12 mouse cellular contexts compared by ENCODE assay signal in the genomic region with DNA sequence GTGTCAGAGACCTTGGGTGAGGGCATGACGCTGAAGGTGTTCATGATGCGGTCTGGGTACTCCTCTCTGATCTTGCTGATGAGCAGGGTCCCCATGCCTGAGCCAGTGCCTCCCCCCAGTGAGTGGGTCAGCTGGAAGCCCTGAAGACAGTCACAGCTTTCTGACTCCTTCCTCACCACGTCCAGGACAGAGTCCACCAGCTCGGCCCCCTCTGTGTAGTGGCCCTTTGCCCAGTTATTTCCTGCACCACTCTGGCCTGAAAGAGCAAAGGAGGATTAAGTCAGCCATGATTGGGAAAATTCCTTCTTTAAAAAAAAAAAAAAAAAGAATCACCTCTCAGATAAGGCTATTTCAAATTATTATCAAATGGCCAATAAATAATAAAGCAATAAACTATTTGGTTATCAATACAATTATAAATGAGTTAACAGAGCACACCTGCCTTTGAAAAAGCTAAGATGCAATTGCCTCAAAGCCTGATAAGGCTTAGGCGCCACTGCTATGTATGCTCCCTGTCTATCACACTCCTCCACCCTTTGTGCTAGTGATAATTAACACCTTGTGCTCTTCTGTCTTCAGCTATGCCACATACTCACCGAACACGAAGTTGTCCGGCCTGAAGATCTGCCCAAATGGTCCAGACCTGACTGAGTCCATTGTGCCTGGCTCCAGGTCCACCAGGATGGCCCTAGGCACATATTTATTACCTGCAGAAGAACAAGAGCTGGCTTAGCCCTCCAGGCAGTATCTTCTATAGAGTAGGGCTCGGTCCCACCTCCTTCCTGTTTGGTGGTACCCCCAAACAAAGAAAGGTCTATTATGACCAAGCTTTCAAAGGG. TPM values are rescaled to one million over a fixed set of nuclear protein-coding genes. Genes with fewer than 3 reads are reported as not detected.
DNase-seq lines count a peak whose midpoint lies in the region; ATAC-seq and TF ChIP-seq lines count a peak whose summit lies in the region.
"Had no signal": no experiment of that assay in that cellular context is flagged by ENCODE, and none has a peak within 500 bp of the region (broad histone marks: within the 10 kb centered on the region; RNA-seq: fewer than 3 reads in every experiment).

No protein-coding gene starts in this region.

- whole genome bisulfite sequencing in kidney, adult 2 months, result 60% methylated on average over 9 of the region's 9 CpGs
- WGBS in embryonic facial prominence, embryonic 13.5 days, result 60% methylated on average over 9 of the region's 9 CpGs
- 81% methylated on average over 9 of the region's 9 CpGs for WGBS in intestine, embryonic 14.5 days
- WGBS in midbrain, embryonic 15.5 days, result 9% methylated on average over 9 of the region's 9 CpGs

- no peak for TF ChIP-seq POLR2A in kidney, adult 2 months (IDR thresholded peaks at IDR 0.05; ENCODE audit: low read depth, low read length)

- DNase-seq in kidney, adult 2 months, result peak; percentile 43
- no peak for DNase-seq in kidney, adult 18-20 months
- DNase-seq in intestine, embryonic 14.5 days (ENCODE audit: low spot score), result no peak
- no peak for DNase-seq in testis, postnatal 10 days (ENCODE audit: low spot score)
- no peak for DNase-seq in layer of hippocampus, postnatal 36 days
- DNase-seq in retina, embryonic 14.5 days (ENCODE audit: low spot score), result no peak
- DNase-seq: cerebellum, adult 11 months; heart, adult 18-20 months had no signal

- no peak overlapping the region for H3K4me3 ChIP-seq in kidney, adult 2 months (ENCODE audit: insufficient read depth, low read depth, low read length)
- H3K4me3 ChIP-seq in embryonic facial prominence, embryonic 13.5 days, result peak overlapping the region; percentile 67
- H3K4me3 ChIP-seq in intestine, embryonic 14.5 days (ENCODE audit: low read depth, low read length), result peak overlapping the region; percentile 78
- H3K4me3 ChIP-seq in midbrain, embryonic 15.5 days, result peak overlapping the region; percentile 99

- no peak for ATAC-seq in embryonic facial prominence, embryonic 13.5 days (ENCODE audit: insufficient number of reproducible peaks, insufficient read depth, low FRiP score, low TSS enrichment, low read depth)
- ATAC-seq in intestine, embryonic 14.5 days (replicated peaks; ENCODE audit: low FRiP score, low TSS enrichment, low read depth), result no peak
- ATAC-seq in midbrain, embryonic 15.5 days (replicated peaks), result no peak
- ATAC-seq: lung, postnatal 0 days had no signal

- no peak overlapping the region; the same call in 1 of the 2 replicates for H3K27ac ChIP-seq in kidney, adult 2 months (ENCODE audit: insufficient read depth, low read depth, low read length)
- H3K27ac ChIP-seq in embryonic facial prominence, embryonic 13.5 days, result no peak overlapping the region
- no peak overlapping the region for H3K27ac ChIP-seq in intestine, embryonic 14.5 days (ENCODE audit: low read depth)
- H3K27ac ChIP-seq in midbrain, embryonic 15.5 days, result peak overlapping the region; percentile 100

- no peak overlapping the region; the same call in 1 of the 2 replicates for H3K9ac ChIP-seq in embryonic facial prominence, embryonic 13.5 days
- H3K9ac ChIP-seq in intestine, embryonic 14.5 days (ENCODE audit: low read length), result no peak overlapping the region
- H3K9ac ChIP-seq in midbrain, embryonic 15.5 days, result peak overlapping the region; percentile 100

- peaks cover 11% of the 10 kb centered on the region for H3K4me1 ChIP-seq in kidney, adult 2 months (ENCODE audit: control insufficient read depth, insufficient read depth, low read length)
- H3K4me1 ChIP-seq in embryonic facial prominence, embryonic 13.5 days, result peaks cover 53% of the 10 kb centered on the region
- H3K4me1 ChIP-seq in intestine, embryonic 14.5 days (replicated peaks; ENCODE audit: control insufficient read depth, insufficient read depth, low read length), result peaks cover 37% of the 10 kb centered on the region
- peaks cover 34% of the 10 kb centered on the region for H3K4me1 ChIP-seq in midbrain, embryonic 15.5 days

- TF ChIP-seq CTCF in kidney, adult 2 months (conservative IDR thresholded peaks at IDR 0.05; ENCODE audit: insufficient read depth, insufficient read length, low read depth, low read length), result no peak

- H3K4me2 ChIP-seq in embryonic facial prominence, embryonic 13.5 days, result peak overlapping the region; percentile 84
- H3K4me2 ChIP-seq in intestine, embryonic 14.5 days (ENCODE audit: low read length), result peak overlapping the region; percentile 82
- peak overlapping the region; percentile 82 for H3K4me2 ChIP-seq in midbrain, embryonic 15.5 days

- H3K9me3 ChIP-seq in embryonic facial prominence, embryonic 13.5 days, result no peaks in the 10 kb centered on the region
- H3K9me3 ChIP-seq in intestine, embryonic 14.5 days (ENCODE audit: control insufficient read depth, low read length), result no peaks in the 10 kb centered on the region
- no peaks in the 10 kb centered on the region for H3K9me3 ChIP-seq in midbrain, embryonic 15.5 days
- H3K9me3 ChIP-seq: G1E had no signal

- H3K27me3 ChIP-seq in kidney, adult 2 months (replicated peaks; ENCODE audit: control insufficient read depth, insufficient read depth, low read length), result no peaks in the 10 kb centered on the region
- H3K27me3 ChIP-seq in embryonic facial prominence, embryonic 13.5 days, result 0 out of 2 replicates have a peak, but pooled peaks cover under 1% of the 10 kb centered on the region
- H3K27me3 ChIP-seq in intestine, embryonic 14.5 days (replicated peaks; ENCODE audit: control insufficient read depth, insufficient read depth, low read length), result peaks cover 12% of the 10 kb centered on the region; the same call in 1 of the 2 replicates
- H3K27me3 ChIP-seq in midbrain, embryonic 15.5 days (replicated peaks), result no peaks in the 10 kb centered on the region

- no peaks in the 10 kb centered on the region for H3K36me3 ChIP-seq in kidney, adult 2 months (ENCODE audit: control insufficient read depth, insufficient read depth, low read length)
- peaks cover 11% of the 10 kb centered on the region; the same call in 1 of the 2 replicates for H3K36me3 ChIP-seq in embryonic facial prominence, embryonic 13.5 days
- peaks cover 29% of the 10 kb centered on the region for H3K36me3 ChIP-seq in intestine, embryonic 14.5 days (ENCODE audit: control insufficient read depth, insufficient read depth, low read length)
- no peaks in the 10 kb centered on the region; the same call in 1 of the 2 replicates for H3K36me3 ChIP-seq in midbrain, embryonic 15.5 days (replicated peaks)
- H3K36me3 ChIP-seq: G1E had no signal

RNA-seq across cellular contexts. Expression of a gene that starts 1.8 kb away (rescaled TPM):
- polyA plus RNA-seq in kidney, adult 2 months (2012; rRNA removed), result 27.6 and 30.5 TPM in 2 replicates
- 45.6 and 46.3 TPM in 2 replicates for polyA plus RNA-seq in embryonic facial prominence, embryonic 13.5 days (2015; fragmentation: Nextera tagmentation; extraction: Ambion mirVana)
- 35.5 and 41.5 TPM in 2 replicates for polyA plus RNA-seq in intestine, embryonic 14.5 days (2014; fragmentation: Nextera tagmentation; extraction: Ambion mirVana)
- 1,126 and 1,130 TPM in 2 replicates for polyA plus RNA-seq in midbrain, embryonic 15.5 days (2015; fragmentation: Nextera tagmentation; extraction: Ambion mirVana)
- total RNA-seq in layer of hippocampus, postnatal 36 days (2021), result 100 to 1,000 TPM; 255 to 264 TPM

RNA-seq across cellular contexts. Expression of a gene that starts 34.3 kb away (rescaled TPM):
- polyA plus RNA-seq in kidney, adult 2 months (2012; rRNA removed), result 88.7 and 96.2 TPM in 2 replicates
- 104 and 111 TPM in 2 replicates for polyA plus RNA-seq in embryonic facial prominence, embryonic 13.5 days (2015; fragmentation: Nextera tagmentation; extraction: Ambion mirVana)
- 86.8 and 90.8 TPM in 2 replicates for polyA plus RNA-seq in intestine, embryonic 14.5 days (2014; fragmentation: Nextera tagmentation; extraction: Ambion mirVana)
- polyA plus RNA-seq in midbrain, embryonic 15.5 days (2015; fragmentation: Nextera tagmentation; extraction: Ambion mirVana), result 66.6 and 69.2 TPM in 2 replicates
- 10 to 100 TPM; 25.1 TPM for total RNA-seq in layer of hippocampus, postnatal 36 days (2021)

RNA-seq across cellular contexts. Expression of a gene that starts 50.7 kb away (rescaled TPM):
- polyA plus RNA-seq in kidney, adult 2 months (2012; rRNA removed), result 152 and 164 TPM in 2 replicates
- 133 and 136 TPM in 2 replicates for polyA plus RNA-seq in embryonic facial prominence, embryonic 13.5 days (2015; fragmentation: Nextera tagmentation; extraction: Ambion mirVana)
- polyA plus RNA-seq in intestine, embryonic 14.5 days (2014; fragmentation: Nextera tagmentation; extraction: Ambion mirVana), result 200 and 219 TPM in 2 replicates
- 3,188 and 3,263 TPM in 2 replicates for polyA plus RNA-seq in midbrain, embryonic 15.5 days (2015; fragmentation: Nextera tagmentation; extraction: Ambion mirVana)
- total RNA-seq in layer of hippocampus, postnatal 36 days (2021), result 1,000 to 10,000 TPM; 1,112 to 1,144 TPM

Comparison
In these comparisons a context has a peak if more than half of its experiments do, and no peak if none do; other contexts are left out.
1. RNA of a gene that starts 1.8 kb away (polyA plus RNA-seq): 1,126 to 1,130 TPM in midbrain, embryonic 15.5 days; 45.6 to 46.3 TPM in embryonic facial prominence, embryonic 13.5 days, 35.5 to 41.5 TPM in intestine, embryonic 14.5 days and 27.6 to 30.5 TPM in kidney, adult 2 months; every median in the first group is over 10 times any median in the second.
2. RNA of a gene that starts 50.7 kb away (polyA plus RNA-seq): 3,188 to 3,263 TPM in midbrain, embryonic 15.5 days; 200 to 219 TPM in intestine, embryonic 14.5 days, 152 to 164 TPM in kidney, adult 2 months and 133 to 136 TPM in embryonic facial prominence, embryonic 13.5 days; every median in the first group is over 10 times any median in the second.
3. Peak in every context shown above with its lines, with median percentiles within 50 percentile points of each other: H3K4me2 ChIP-seq.